Mouse (Mus musculus): ENCODE measurements around the gene Rab11fip4. TPM values are rescaled to one million over a fixed set of nuclear protein-coding genes. Genes with fewer than 3 reads are reported as not detected.

Rab11fip4 gene
- polyA plus RNA-seq, 1 experiment from 2014 or later: 0.77 TPM

- Histone ChIP-seq H3K9ac (no peak overlapping the region), H3K9me3 (replicated peaks) (no peaks in the 10 kb centered on the region; the same call in 1 of the 2 replicates), H3K4me2 (no peak overlapping the region), H3K4me1 (replicated peaks) (peaks cover 10% of the 10 kb centered on the region), H3K27ac (ENCODE audit: poor library complexity, severe bottlenecking) (peak overlapping the region; percentile 0; the same call in 1 of the 2 replicates), H3K36me3 (no peaks in the 10 kb centered on the region), H3K27me3 (replicated peaks) (no peaks in the 10 kb centered on the region), H3K4me3 (no peak overlapping the region)
- 0 out of 2 replicates have a peak, but pooled peaks have one; percentile 25 for ATAC-seq (ENCODE audit: insufficient number of reproducible peaks, low FRiP score)
- 75% methylated on average over 13 of the region's 13 CpGs for WGBS
Observed at GRCm38 (mm10) chr11:79729231-79730047, 138.4 kb downstream of the Rab11fip4 start.

GRCm38 (mm10) chr11:79730462-79730861 lies 139.4 kb downstream of the Rab11fip4 start:
- no peak overlapping the region for H3K27ac ChIP-seq (ENCODE audit: poor library complexity, severe bottlenecking)
- 77% methylated on average over 2 of the region's 2 CpGs for WGBS
- no peaks in the 10 kb centered on the region for H3K36me3 ChIP-seq
- H3K4me1 ChIP-seq (replicated peaks): peaks cover 10% of the 10 kb centered on the region
- no peak for ATAC-seq (ENCODE audit: insufficient number of reproducible peaks, low FRiP score)
- no peaks in the 10 kb centered on the region for H3K27me3 ChIP-seq (replicated peaks)
- H3K4me3 ChIP-seq: no peak overlapping the region
- no peaks in the 10 kb centered on the region; the same call in 1 of the 2 replicates for H3K9me3 ChIP-seq (replicated peaks)
- H3K4me2 ChIP-seq: no peak overlapping the region
- no peak overlapping the region for H3K9ac ChIP-seq

- Histone ChIP-seq H3K4me1 (replicated peaks) (peaks cover 15% of the 10 kb centered on the region), H3K36me3 (no peaks in the 10 kb centered on the region), H3K9ac (no peak overlapping the region), H3K4me2 (no peak overlapping the region), H3K9me3 (replicated peaks) (no peaks in the 10 kb centered on the region; the same call in 1 of the 2 replicates), H3K27me3 (replicated peaks) (no peaks in the 10 kb centered on the region), H3K4me3 (no peak overlapping the region), H3K27ac (ENCODE audit: poor library complexity, severe bottlenecking) (no peak overlapping the region)
- ATAC-seq (ENCODE audit: insufficient number of reproducible peaks, low FRiP score): no peak
- 86% methylated on average over 5 of the region's 5 CpGs for WGBS
Observed at GRCm38 (mm10) chr11:79731476-79731875, 140.5 kb downstream of the Rab11fip4 start.

GRCm38 (mm10) chr11:79733013-79733412 lies 142.0 kb downstream of the Rab11fip4 start:
- no peak overlapping the region for H3K27ac ChIP-seq (ENCODE audit: poor library complexity, severe bottlenecking)
- no peaks in the 10 kb centered on the region for H3K27me3 ChIP-seq (replicated peaks)
- 91% methylated on average over 6 of the region's 6 CpGs for WGBS
- no peak overlapping the region for H3K9ac ChIP-seq
- no peaks in the 10 kb centered on the region for H3K36me3 ChIP-seq
- no peaks in the 10 kb centered on the region; the same call in 1 of the 2 replicates for H3K9me3 ChIP-seq (replicated peaks)
- H3K4me2 ChIP-seq: no peak overlapping the region
- H3K4me3 ChIP-seq: no peak overlapping the region
- ATAC-seq (ENCODE audit: insufficient number of reproducible peaks, low FRiP score): no peak
- H3K4me1 ChIP-seq (replicated peaks): peaks cover 30% of the 10 kb centered on the region

GRCm38 (mm10) chr11:79736232-79737006 lies 145.4 kb downstream of the Rab11fip4 start:
- Histone ChIP-seq H3K27ac (ENCODE audit: poor library complexity, severe bottlenecking) (peak overlapping the region; percentile 80), H3K4me2 (peak overlapping the region; percentile 28; the same call in 1 of the 2 replicates), H3K4me1 (replicated peaks) (peaks cover 45% of the 10 kb centered on the region), H3K4me3 (no peak overlapping the region), H3K36me3 (no peaks in the 10 kb centered on the region), H3K27me3 (replicated peaks) (no peaks in the 10 kb centered on the region), H3K9ac (no peak overlapping the region), H3K9me3 (replicated peaks) (no peaks in the 10 kb centered on the region)
- no peak for ATAC-seq (ENCODE audit: insufficient number of reproducible peaks, low FRiP score)
- WGBS: 67% methylated on average over 15 of the region's 15 CpGs

- Histone ChIP-seq H3K27ac (ENCODE audit: poor library complexity, severe bottlenecking) (peak overlapping the region; percentile 80), H3K27me3 (replicated peaks) (no peaks in the 10 kb centered on the region), H3K4me1 (replicated peaks) (peaks cover 45% of the 10 kb centered on the region), H3K9me3 (replicated peaks) (no peaks in the 10 kb centered on the region), H3K4me3 (no peak overlapping the region), H3K9ac (0 out of 2 replicates have a peak overlapping the region, but pooled peaks have one; percentile 21), H3K4me2 (peak overlapping the region; percentile 28; the same call in 1 of the 2 replicates), H3K36me3 (no peaks in the 10 kb centered on the region)
- WGBS: 34% methylated on average over 12 of the region's 12 CpGs
- ATAC-seq (ENCODE audit: insufficient number of reproducible peaks, low FRiP score): no peak
Observed at GRCm38 (mm10) chr11:79737126-79737697, 146.2 kb downstream of the Rab11fip4 start.

- Histone ChIP-seq H3K4me2 (no peak overlapping the region), H3K36me3 (no peaks in the 10 kb centered on the region), H3K4me1 (replicated peaks) (peaks cover 45% of the 10 kb centered on the region), H3K4me3 (no peak overlapping the region), H3K9me3 (replicated peaks) (no peaks in the 10 kb centered on the region), H3K27ac (ENCODE audit: poor library complexity, severe bottlenecking) (peak overlapping the region; percentile 80), H3K9ac (no peak overlapping the region), H3K27me3 (replicated peaks) (no peaks in the 10 kb centered on the region)
- no peak for ATAC-seq (ENCODE audit: insufficient number of reproducible peaks, low FRiP score)
- 82% methylated on average over 6 of the region's 6 CpGs for WGBS
Observed at GRCm38 (mm10) chr11:79737865-79738502, 147.0 kb downstream of the Rab11fip4 start.

- WGBS: 41% methylated on average over 19 of the region's 19 CpGs
- Histone ChIP-seq H3K27ac (ENCODE audit: poor library complexity, severe bottlenecking) (peak overlapping the region; percentile 80), H3K4me1 (replicated peaks) (peaks cover 45% of the 10 kb centered on the region), H3K4me3 (no peak overlapping the region), H3K27me3 (replicated peaks) (no peaks in the 10 kb centered on the region), H3K9ac (no peak overlapping the region; the same call in 1 of the 2 replicates), H3K36me3 (no peaks in the 10 kb centered on the region), H3K4me2 (no peak overlapping the region), H3K9me3 (replicated peaks) (no peaks in the 10 kb centered on the region)
- peak; percentile 91 for ATAC-seq (ENCODE audit: insufficient number of reproducible peaks, low FRiP score)
Observed at GRCm38 (mm10) chr11:79738725-79739558, 147.9 kb downstream of the Rab11fip4 start.

- no peak for ATAC-seq (ENCODE audit: insufficient number of reproducible peaks, low FRiP score)
- no peaks in the 10 kb centered on the region for H3K27me3 ChIP-seq (replicated peaks)
- no peak overlapping the region for H3K27ac ChIP-seq (ENCODE audit: poor library complexity, severe bottlenecking)
- WGBS: 74% methylated on average over 10 of the region's 10 CpGs
- no peak overlapping the region for H3K4me3 ChIP-seq
- H3K36me3 ChIP-seq: no peaks in the 10 kb centered on the region
- H3K9ac ChIP-seq: no peak overlapping the region
- no peak overlapping the region for H3K4me2 ChIP-seq
- peaks cover 45% of the 10 kb centered on the region for H3K4me1 ChIP-seq (replicated peaks)
- H3K9me3 ChIP-seq (replicated peaks): no peaks in the 10 kb centered on the region
Observed at GRCm38 (mm10) chr11:79740740-79741512, 149.9 kb downstream of the Rab11fip4 start.

Measured in heart, embryonic 12.5 days (tissue).